Mouse (Mus musculus): ENCODE measurements around the gene Hes5.

Hes5 gene

DNA sequence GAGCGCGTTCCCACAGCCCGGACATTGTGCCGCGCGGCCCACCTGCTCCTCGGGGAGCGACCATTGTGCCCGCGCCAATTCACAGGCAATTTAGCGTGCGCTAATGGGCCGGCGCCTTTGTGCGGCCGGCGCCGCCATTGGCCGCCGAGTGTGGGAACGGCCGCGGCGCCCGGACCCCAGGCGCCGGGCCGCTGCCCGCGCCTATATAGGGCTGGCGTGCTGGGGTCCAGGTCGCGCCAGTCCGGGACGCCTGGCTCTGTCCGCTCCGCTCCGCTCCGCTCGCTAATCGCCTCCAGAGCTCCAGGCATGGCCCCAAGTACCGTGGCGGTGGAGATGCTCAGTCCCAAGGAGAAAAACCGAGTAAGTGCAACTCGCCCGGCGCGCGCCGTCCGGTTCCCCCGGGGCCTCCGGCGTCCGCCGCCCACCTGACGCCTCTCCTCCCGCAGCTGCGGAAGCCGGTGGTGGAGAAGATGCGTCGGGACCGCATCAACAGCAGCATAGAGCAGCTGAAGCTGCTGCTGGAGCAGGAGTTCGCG, at the start of gene Hes5:
Hes5 (plus strand) TSS at position 234 of the 536 bp plus-strand sequence.
- no peak for DNase-seq (ENCODE audit: extremely low read depth, insufficient read length, low spot score)

GRCm38 (mm10) chr4:154911644-154912043, 49.1 kb upstream of the Hes5 start:
- DNase-seq (ENCODE audit: extremely low read depth, insufficient read length, low spot score) = no peak

DNA sequence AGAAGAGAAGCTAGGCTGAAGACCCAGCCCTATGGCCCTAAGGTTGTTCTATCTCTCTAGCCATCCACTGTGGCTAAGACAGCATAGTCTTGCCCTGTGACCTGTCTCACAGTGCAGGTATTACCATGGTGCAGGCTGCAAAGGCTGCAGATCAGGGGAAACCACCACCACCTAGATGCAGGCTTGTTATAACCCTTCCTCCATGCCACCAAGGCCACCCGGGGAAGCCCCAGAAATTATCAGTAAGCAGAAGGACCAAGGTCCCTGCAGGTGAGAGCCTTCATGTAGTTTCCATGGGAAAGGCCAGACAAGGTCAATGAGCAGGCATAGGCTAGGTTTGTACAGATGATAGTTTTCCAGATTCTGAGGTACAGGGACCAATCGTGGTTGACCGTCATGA, 46.9 kb upstream of the Hes5 start:
- DNase-seq (ENCODE audit: extremely low read depth, insufficient read length, low spot score) = no peak

- no peak for DNase-seq (ENCODE audit: extremely low read depth, insufficient read length, low spot score)
Observed at GRCm38 (mm10) chr4:154914252-154914651, 46.5 kb upstream of the Hes5 start.

DNA sequence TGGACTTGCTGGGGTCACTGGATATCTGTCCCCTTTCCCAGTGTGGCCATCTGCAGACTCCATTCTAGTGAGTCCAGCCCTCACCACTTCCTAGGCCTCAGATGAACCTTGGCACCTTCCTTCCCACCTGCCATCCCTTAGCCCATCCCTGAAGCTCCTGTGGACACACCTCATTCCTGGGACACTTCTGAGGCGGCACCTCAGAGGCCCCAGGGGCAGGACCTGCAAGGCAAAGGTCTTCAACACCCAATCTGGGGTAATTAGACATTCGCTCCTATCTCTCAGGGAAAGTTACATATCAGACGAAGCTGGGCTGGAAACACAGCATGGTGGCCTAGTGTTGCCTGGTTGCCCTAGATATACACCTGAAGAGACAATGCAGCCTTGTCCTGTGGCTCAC, 46.0 kb upstream of the Hes5 start:
- no peak for DNase-seq (ENCODE audit: extremely low read depth, insufficient read length, low spot score)

GRCm38 (mm10) chr4:154915286-154915685, 45.4 kb upstream of the Hes5 start:
- DNase-seq (ENCODE audit: extremely low read depth, insufficient read length, low spot score) = no peak

GRCm38 (mm10) chr4:154916662-154917061, 44.1 kb upstream of the Hes5 start:
- no peak for DNase-seq (ENCODE audit: extremely low read depth, insufficient read length, low spot score)

GRCm38 (mm10) chr4:154922291-154922690, 38.4 kb upstream of the Hes5 start:
- DNase-seq (ENCODE audit: extremely low read depth, insufficient read length, low spot score) = no peak

DNA sequence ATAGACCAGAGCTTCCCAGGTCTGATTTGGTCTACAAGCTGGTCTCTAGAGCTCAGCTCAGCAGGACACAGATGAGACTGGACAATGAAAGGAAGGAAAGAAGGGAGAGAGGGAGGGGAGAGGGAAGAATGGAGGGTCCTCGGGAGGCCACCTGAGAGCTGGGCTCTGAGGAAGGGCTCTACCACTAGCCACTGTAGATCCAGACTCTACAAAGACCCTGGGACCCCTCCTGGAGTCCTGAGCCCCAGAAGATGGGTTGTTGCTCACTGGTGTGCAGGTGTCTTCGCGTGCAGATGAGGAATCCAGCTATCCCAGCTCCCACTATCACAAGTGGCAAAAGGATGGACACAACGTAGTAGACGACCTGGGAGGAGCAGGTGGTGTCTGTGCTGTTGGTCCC, 37.8 kb upstream of the Hes5 start:
- DNase-seq (ENCODE audit: extremely low read depth, insufficient read length, low spot score) = no peak

- DNase-seq (ENCODE audit: extremely low read depth, insufficient read length, low spot score) = no peak
Observed at GRCm38 (mm10) chr4:154925413-154925812, 35.3 kb upstream of the Hes5 start.

- DNase-seq (ENCODE audit: extremely low read depth, insufficient read length, low spot score) = peak; percentile 29
Observed at GRCm38 (mm10) chr4:154926969-154927898, 33.5 kb upstream of the Hes5 start.

- peak; percentile 35 for DNase-seq (ENCODE audit: extremely low read depth, insufficient read length, low spot score)
Observed at GRCm38 (mm10) chr4:154927899-154928337, 32.8 kb upstream of the Hes5 start.

GRCm38 (mm10) chr4:154928395-154929087, 32.2 kb upstream of the Hes5 start, which contains the start of gene Tnfrsf14:
Gene Tnfrsf14 (minus strand): TSS chr4:154928563.
- DNase-seq (ENCODE audit: extremely low read depth, insufficient read length, low spot score) = no peak

DNA sequence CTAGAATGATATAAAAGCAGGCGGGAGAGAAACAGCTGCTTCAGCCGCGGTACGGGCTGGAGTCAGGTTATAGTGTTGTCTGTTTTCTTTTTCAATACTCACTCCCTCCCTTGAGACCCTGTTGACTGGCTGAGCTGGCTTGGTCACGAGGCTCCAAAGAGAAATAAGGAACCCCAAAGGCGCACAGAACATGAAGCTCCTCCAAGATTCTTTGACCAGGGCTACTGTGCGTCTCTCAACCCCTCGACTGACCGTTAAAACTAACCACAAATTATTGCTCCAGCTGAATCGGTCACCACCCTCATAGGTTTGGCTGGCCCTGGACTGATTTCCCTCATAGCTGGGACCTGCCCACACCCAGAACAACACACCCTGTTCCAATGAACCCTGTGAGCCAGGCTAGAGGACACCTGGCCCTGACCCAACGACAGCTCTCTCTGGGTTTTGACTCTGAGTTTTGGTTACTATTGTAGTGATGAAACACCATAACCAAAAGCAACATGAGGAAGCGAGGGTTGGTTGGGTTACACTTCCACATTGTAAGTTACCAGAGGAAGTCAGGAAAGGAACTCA, 31.5 kb upstream of the Hes5 start:
- no peak for DNase-seq (ENCODE audit: extremely low read depth, insufficient read length, low spot score)

GRCm38 (mm10) chr4:154933306-154933907, 27.3 kb upstream of the Hes5 start:
- no peak for DNase-seq (ENCODE audit: extremely low read depth, insufficient read length, low spot score)

GRCm38 (mm10) chr4:154934800-154935199, 25.9 kb upstream of the Hes5 start:
- no peak for DNase-seq (ENCODE audit: extremely low read depth, insufficient read length, low spot score)

DNA sequence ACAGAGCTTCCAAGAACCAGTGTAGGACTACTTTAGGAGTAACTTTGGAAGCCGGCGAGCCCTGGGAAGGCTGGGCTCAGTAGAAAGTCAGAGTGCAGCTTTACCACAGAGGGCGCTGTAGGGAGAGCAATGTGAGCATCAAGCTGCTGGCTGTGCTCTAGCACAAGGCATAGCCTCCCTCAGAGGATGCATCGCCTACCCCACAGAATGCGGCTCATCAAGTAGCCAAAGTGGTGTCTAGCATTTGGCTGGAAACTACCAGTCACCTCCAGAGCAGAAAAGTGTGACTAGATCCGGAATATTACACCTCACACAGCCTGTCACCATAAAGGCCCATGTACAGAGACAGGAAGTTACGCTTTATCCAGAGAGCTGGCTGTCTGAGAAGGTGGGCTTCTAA, 24.9 kb upstream of the Hes5 start:
- no peak for DNase-seq (ENCODE audit: extremely low read depth, insufficient read length, low spot score)

GRCm38 (mm10) chr4:154936542-154937255, 24.0 kb upstream of the Hes5 start:
- no peak for DNase-seq (ENCODE audit: extremely low read depth, insufficient read length, low spot score)

DNA sequence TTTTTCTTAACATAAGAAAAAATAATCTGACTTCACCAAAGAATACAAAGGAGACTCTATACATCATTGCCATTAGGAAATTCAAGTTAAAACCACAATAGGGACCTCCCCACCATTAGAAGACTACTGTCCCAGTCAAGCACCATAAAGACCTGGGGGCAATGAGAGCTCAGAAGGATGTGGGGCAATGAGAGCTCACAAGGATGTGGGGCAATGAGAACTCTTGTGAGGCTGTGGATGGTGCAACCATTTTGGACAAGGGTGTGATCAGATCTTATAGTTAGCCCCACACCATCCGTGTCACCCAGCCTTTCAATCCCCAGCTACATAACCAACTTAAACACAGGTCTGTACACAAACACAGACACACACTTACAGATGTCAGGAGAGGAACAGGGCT, 23.0 kb upstream of the Hes5 start:
- DNase-seq (ENCODE audit: extremely low read depth, insufficient read length, low spot score) = no peak

- DNase-seq (ENCODE audit: extremely low read depth, insufficient read length, low spot score) = no peak
Observed at GRCm38 (mm10) chr4:154940156-154940555, 20.6 kb upstream of the Hes5 start.

Measured in 3134 (cell line).